Mouse (Mus musculus): ENCODE results near the gene Gpr137b. TPM values are rescaled to one million over a fixed set of nuclear protein-coding genes. Genes with fewer than 3 reads are reported as not detected.
"Not testable (repeated sequence)": the region's sequence is repeated elsewhere in the genome, so short reads cannot be mapped to it uniquely, and the experiment has no call there.

The Gpr137b gene
- total and polyA plus RNA-seq, 3 experiments, result 30.4 to 56.5 (median 41.0) TPM

DNA sequence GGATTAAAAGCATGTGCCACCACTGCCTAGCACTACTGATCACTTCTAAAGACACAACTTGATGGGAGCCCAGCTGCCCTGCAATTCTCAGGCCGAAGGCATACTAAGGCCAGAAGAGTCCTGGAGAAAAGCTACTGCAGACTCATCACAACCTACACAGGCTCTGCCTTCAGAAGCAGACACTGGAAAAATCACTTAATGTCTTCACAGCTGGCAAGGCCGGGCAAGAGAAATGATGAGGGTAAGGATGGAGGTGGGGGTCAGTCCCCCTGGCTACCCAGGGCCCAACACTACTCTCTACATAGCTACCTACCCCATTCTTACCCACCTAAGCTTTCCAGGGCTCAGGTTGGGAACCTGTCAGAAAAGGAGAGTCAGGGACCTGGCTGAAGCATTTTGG lies 27.4 kb downstream of the Gpr137b start:
- DNase-seq, result not testable (repeated sequence)

GRCm38 (mm10) chr13:13363536-13363935 lies 30.3 kb downstream of the Gpr137b start:
- DNase-seq, result not testable (repeated sequence)

GRCm38 (mm10) chr13:13362261-13362660 lies 31.6 kb downstream of the Gpr137b start:
- not testable (repeated sequence) for DNase-seq

DNA sequence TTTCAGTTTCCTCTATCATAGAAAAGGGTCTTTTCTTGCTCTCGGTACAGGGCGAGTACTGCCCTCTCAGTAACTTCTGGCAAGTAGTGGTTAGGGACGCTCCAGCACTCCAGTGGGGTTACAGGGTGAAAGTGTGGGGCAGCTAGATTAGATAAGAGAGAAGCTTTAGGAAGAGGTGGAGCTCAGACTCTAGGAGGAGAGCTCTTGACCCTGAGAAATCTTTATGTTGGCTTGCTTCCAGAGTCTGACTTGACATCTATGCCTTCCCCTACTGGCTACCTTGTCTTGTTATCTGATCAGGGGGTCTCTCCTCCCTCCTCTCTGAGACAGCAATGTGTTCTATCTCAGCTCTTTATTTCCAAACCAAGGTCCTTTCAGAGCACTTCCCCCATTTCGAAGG lies 33.8 kb downstream of the Gpr137b start:
- DNase-seq, result peak; percentile 52

DNA sequence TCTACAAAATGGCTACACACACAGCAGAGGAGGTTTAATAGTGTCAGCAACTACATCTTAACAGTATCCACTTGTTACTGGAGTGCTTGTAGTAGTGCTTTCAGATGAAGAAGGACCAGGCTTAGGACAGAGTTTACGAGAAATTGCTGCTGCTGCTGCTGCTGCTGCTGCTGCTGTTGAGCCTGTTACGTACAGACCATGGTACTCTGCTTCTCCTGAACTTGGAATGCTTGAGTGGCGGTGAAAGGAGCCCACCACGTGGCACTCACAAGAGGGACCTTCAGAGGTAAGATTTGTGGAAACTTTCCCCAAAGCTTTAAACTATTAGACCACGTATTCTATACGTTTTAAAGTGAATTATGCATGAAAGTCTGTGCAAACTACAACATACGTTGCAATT lies 35.2 kb downstream of the Gpr137b start:
- not testable (repeated sequence) for DNase-seq

DNA sequence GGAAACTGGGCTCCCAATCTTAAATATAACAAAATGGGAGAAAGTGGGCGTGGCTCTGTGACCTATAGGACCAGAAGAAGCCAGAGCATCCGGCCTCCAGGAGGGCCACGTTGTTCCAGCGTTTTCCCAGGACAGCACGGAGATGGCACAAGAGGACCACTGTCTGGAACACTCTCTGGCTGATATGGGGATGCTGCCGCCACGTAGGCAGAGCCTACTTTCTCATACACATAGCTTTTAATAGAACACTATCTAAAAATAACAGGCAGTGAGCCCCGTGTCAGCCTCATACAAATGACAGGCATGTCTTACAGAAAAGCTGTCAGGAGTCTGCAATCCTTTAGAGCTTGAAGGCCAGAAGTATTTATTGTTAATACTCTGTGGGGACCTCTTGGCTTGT lies 35.7 kb downstream of the Gpr137b start:
- DNase-seq, result not testable (repeated sequence)

DNA sequence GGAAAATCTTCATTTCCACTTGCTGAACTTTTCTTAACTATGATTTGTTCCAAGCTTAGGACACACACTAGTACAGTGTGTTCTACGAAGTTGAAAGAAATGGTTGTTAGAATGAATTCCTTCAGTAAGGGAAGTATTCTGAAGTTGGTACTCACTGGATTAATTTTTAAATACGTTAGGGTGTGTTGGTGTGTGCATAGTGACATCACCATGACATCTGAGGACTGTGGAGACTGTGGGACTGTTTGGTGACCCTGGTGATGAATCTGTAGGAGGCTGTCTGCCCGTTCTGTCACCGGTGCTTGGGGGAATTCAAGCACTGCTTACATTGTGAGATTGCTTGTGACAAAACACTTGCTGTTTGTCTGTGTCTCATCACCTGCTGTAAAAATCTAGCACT lies 41.7 kb downstream of the Gpr137b start:
- DNase-seq, result not testable (repeated sequence)

GRCm38 (mm10) chr13:13350681-13351080 lies 43.1 kb downstream of the Gpr137b start:
- DNase-seq, result not testable (repeated sequence)

DNA sequence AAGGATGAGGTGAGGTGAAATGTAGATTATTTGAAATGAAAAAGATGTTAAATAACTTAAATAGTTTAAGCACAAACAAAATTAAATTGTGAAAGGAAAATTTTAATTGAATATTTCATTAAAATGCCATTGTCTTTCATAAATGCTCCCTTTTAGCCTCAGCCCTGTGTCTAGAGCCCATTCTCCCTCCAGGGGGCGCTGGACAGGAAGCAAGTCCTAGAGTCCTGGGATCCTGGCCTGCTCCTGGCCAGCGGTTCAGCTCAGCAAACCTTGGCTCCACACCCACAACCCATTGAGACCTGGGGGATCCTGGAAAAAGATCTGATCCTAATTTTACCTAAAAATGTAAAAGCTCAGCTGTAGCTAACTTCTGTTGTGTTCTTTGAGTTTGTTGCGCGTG lies 44.5 kb downstream of the Gpr137b start:
- peak; percentile 80 for DNase-seq

DNA sequence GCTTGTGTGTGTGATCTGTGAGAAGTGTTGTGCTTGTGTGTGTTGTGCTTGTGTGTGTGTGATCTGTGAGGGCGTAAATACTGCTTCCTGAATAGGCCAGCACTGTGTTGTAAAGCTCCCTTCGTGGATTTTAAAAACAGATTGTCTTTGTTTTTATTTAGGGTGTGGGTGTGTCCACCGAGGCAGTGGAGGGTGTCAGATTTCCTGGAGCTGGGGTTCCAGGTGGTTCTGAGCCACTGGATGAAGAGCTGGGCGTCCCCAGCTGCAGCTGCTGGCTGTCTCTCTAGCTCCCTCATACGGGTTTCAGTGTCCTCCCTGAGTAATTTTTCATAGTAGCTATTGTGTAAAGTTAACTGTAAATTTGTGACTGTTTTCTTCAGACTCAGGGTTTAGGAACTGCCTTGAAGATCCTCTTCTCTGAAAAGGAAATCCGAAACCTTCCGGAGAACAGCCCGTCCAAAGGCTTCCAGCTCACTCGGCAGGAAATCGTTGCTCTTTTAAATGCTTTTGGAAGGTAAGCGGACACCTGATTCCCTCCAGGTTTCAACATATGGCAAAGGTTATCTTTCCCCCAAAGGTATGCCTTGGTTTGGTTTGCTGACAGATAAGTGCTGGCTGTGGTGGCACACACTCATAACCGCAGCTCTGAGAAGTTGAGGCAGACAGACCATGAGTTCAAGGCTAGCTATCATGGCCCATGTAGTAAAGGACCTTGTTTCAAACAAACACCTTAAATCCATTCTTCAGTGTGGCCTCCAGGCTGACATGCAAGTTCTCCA lies 46.0 kb downstream of the Gpr137b start:
- DNase-seq, result not testable (repeated sequence)

- not testable (repeated sequence) for DNase-seq
These were observed 56.5 kb downstream of the Gpr137b start for GRCm38 (mm10) chr13:13337361-13337760.

DNA sequence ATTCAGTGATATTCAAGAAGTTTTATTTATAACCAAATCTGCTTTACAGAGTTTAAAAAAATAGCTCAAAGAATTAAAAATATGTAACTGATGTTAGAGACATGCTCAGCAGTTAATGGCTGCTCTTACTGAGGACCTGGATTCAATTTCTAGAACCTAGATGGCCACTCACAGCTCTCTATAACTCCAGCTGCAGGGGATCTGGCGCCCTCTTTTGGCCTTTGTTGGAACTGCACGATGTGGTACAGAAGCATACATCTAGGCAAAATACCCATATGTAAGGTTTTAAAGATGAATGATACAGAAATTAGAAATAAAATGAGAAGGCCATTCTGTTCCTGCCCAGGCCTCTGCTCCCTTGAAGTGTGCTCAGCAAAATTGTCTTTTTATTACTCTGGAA lies 64.9 kb downstream of the Gpr137b start:
- peak; percentile 48 for DNase-seq

Other genes starting within 250 kb of the Gpr137b start
- gene Prl2c5, start 211.3 kb downstream of the Gpr137b start, total RNA-seq (2021), result not detected
- gene Prl2c5, start 211.3 kb downstream of the Gpr137b start, polyA plus RNA-seq (2012; rRNA removed), result not detected in 2 replicates
- 10 to 100 TPM; 62.4 to 64.1 TPM for gene Nid1, start 43.5 kb upstream of the Gpr137b start, total RNA-seq (2021)
- 68.3 and 74.0 TPM in 2 replicates for gene Nid1, start 43.5 kb upstream of the Gpr137b start, polyA plus RNA-seq (2012; rRNA removed)
- gene Lyst, start 196.4 kb upstream of the Gpr137b start, total RNA-seq (2021), result 10 to 100 TPM; 27.8 to 31.4 TPM
- gene Lyst, start 196.4 kb upstream of the Gpr137b start, polyA plus RNA-seq (2012; rRNA removed), result 1.2 TPM in 2 replicates

Data from adrenal gland, adult 2 months (tissue).